Mouse (Mus musculus) cerebellum, adult 18-20 months (tissue): ENCODE results near the gene Zfp52.

Experiments used
- DNase-seq, 2 experiments: peaks; one replicate each; pipeline ENCODE4 v3.0.0; 2021

Gene Zfp52

DNA sequence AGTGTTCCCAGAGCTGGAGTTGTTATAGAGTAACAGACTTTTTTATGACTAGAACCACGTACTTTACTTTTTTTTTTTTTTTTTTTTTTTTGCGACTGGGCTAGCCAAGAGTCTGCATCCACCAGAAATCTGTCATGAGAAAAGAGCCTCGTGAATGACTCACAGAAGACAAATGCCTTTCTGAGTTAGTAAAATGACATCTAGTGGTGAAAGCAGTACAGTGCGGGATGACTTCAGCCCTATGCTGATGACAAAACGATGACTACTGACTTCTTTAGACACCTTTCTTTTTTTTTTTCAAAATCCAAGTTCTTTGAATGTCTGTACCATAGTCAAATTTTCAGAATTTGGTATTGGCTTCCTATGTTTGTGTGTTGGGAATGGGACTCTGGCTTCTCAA is 30.9 kb downstream of the Zfp52 start:
- DNase-seq: peak; percentile 55 to 69

DNA sequence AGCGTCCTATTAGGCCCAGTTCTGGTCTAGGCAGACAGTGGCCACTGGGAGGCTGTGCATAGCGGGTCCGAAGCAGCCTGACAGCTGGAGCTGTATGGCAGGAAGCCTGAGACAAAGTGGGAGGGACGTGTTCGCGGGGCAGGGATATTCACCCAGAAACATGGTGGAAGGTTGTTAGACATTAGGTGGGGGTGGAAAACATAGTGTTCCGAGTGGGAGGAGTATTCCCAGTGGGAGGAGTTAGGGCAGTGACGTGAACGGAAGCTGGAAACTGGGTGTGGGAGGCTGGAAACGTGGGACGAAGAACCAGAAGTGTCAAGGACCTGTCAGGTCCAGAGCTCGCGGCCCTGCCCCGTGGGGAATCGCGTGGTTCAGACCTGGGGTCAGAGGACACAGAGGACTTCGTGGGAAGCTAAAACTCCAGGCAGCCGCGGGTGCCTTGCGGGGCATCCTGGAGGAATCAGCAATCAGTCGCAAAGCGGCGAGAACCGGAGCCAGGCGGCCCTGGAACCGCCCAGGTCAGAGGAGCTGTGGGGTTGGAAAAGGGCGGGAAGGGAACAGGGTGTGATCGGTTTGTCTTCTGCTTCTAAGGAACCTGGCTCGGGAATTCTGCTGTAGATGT is 31.5 kb downstream of the Zfp52 start, which contains the start of gene Zfp948:
Gene Zfp948 (plus strand): TSS at position 281 of the 622 bp plus-strand sequence.
- DNase-seq: peak; percentile 74 to 86

DNA sequence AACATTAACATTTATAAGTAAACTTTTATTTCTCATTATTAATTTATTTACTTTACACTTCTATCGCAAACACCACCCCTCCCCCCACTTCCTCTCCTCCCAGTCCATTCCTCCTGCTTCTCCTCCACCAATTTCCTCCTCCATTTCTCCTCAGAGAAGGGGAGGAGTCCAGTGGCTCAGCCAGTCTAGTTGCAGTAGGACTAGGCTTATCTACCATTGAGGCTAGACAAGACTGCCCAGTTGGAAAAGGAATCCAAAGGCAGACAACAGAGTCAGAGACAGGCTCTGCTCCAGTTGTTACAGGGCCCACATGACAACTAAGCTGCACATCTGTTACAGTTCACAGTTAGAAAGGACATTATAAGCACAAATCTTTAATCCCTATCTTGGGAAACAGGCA is 32.4 kb downstream of the Zfp52 start:
- peak; percentile 11 to 22 for DNase-seq

DNA sequence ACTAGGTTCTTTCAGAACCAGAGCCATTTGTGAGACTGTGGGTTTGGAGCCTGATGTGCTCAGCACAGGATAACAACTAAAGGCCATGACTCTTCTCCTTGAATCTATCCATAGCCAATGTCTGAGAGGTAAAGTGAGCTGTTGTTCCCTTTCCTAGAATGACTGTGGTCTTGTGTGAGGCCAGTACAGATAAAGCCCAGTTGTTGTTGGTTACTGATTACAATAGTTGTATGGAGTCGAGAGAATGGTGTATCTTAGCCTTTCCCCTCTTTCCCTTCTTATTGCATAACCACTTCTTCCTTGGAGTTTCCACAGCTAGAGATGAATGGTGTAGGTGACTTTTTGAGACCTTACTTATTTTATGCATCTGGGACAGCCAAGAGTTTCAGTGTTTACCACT is 43.7 kb downstream of the Zfp52 start:
- no peak for DNase-seq

- DNase-seq: peak; percentile 33 to 42
Observed at GRCm38 (mm10) chr17:21579493-21580175, 44.3 kb downstream of the Zfp52 start.

GRCm38 (mm10) chr17:21585521-21585920 is 50.2 kb downstream of the Zfp52 start:
- DNase-seq: no peak
